ENCODE assay signal across 27 mouse cellular contexts in the genomic region with DNA sequence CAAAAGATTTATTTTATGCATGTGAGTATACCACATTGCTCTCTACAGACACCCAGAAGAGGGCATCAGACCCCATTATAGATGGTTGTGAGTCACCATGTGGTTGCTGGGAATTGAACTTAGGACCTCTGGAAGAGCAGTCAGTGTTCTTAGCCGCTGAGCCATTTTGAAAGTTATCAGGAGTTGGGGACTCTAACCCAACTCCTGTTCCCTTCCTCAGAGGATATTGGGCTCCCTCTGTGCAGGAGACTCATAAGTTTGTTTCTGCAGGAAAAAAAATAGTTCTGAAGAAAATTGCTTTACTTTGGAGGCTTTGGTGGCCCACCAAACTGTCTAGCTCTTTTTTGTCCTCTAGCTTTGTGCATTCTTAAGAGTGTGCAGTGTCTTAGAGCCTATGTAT. TPM values are rescaled to one million over a fixed set of nuclear protein-coding genes. Genes with fewer than 3 reads are reported as not detected.
A peak's percentile ranks its signal among the peaks of the same experiment; 100 is the strongest.
DNase-seq lines count a peak whose midpoint lies in the region; ATAC-seq and TF ChIP-seq lines count a peak whose summit lies in the region.
"Had no signal": no experiment of that assay in that cellular context is flagged by ENCODE, and none has a peak within 500 bp of the region (broad histone marks: within the 10 kb centered on the region; RNA-seq: fewer than 3 reads in every experiment).

No protein-coding gene starts in this region.

- TF ChIP-seq RAD21 in CH12.LX (IDR thresholded peaks at IDR 0.05; ENCODE audit: low read depth, low read length) (no peak), MEL (IDR thresholded peaks at IDR 0.05; ENCODE audit: low read depth, low read length) (no peak)

- in situ Hi-C loops in CH12.LX (cut with MboI; ENCODE audit: low pct_ligation_motif_present, low pct_unique_long_range_greater_than_20kb, low sequenced_read_pairs) = no loop called here

- ATAC-seq in forebrain, embryonic 11.5 days (replicated peaks; ENCODE audit: low FRiP score) = no peak
- ATAC-seq: activated CD4-positive, CD25-positive, alpha-beta regulatory T cell, adult 4 months; CD4-positive, CD25-positive, alpha-beta regulatory T cell, adult 4 months; Patski had no signal

- no peak for TF ChIP-seq EP300 in CH12.LX (IDR thresholded peaks at IDR 0.05; ENCODE audit: low read length)
- no peak for TF ChIP-seq EP300 in MEL (IDR thresholded peaks at IDR 0.05; ENCODE audit: low read depth in 1 of 2, low read length in 2 of 2)

- H3K4me1 ChIP-seq in CH12.LX (ENCODE audit: control insufficient read depth in 1 of 2, insufficient read depth in 2 of 2) = peaks cover 9 to 54% of the 10 kb centered on the region in 2 experiments
- H3K4me1 ChIP-seq in MEL (ENCODE audit: control insufficient read depth in 1 of 2, insufficient read depth in 2 of 2, low read length in 2 of 2) = peaks cover 2 to 17% of the 10 kb centered on the region in 2 experiments; a peak in 3 of 4 replicates
- no peaks in the 10 kb centered on the region for H3K4me1 ChIP-seq in forebrain, embryonic 11.5 days (replicated peaks; ENCODE audit: control insufficient read depth, insufficient read depth, low read length)
- H3K4me1 ChIP-seq in thymus, adult 2 months (replicated peaks; ENCODE audit: control insufficient read depth, insufficient read depth, low read length) = no peaks in the 10 kb centered on the region

- H3K9me3 ChIP-seq in CH12.LX (replicated peaks; ENCODE audit: low read length) (no peaks in the 10 kb centered on the region), MEL (replicated peaks; ENCODE audit: insufficient read depth, low read length) (no peaks in the 10 kb centered on the region)
- H3K9me3 ChIP-seq in forebrain, embryonic 11.5 days (ENCODE audit: control insufficient read depth, low read length) = no peaks in the 10 kb centered on the region
- H3K9me3 ChIP-seq: G1E had no signal

- intact Hi-C loops in heart, postnatal 14 days (cut with DNase I) = no loop called here

- H3K79me2 ChIP-seq in CH12.LX (replicated peaks; ENCODE audit: control insufficient read depth, extremely low read depth, insufficient read depth, poor library complexity, severe bottlenecking) (no peaks in the 10 kb centered on the region), MEL (ENCODE audit: control insufficient read depth, insufficient read depth, low read length, poor library complexity) (no peaks in the 10 kb centered on the region)

- H3K9ac ChIP-seq in CH12.LX (ENCODE audit: insufficient read depth, low read depth) (no peak overlapping the region), MEL (ENCODE audit: control insufficient read depth, low read depth, low read length, poor library complexity, severe bottlenecking) (no peak overlapping the region)
- H3K9ac ChIP-seq in forebrain, embryonic 11.5 days (ENCODE audit: low read length) = no peak overlapping the region

- peak; percentile 25 for DNase-seq in heart, adult 11 months
- no peak for DNase-seq in heart, postnatal 14 days
- DNase-seq in CH12.LX (ENCODE audit: extremely low read depth) (no peak), MEL (ENCODE audit: low read depth, low spot score) (no peak)
- no peak for DNase-seq in forebrain, embryonic 11.5 days (ENCODE audit: low spot score)
- DNase-seq in thymus, adult 2 months = no peak
- DNase-seq: adrenal gland, adult 2 months; adrenal gland, adult 8-10 months; adrenal gland, postnatal 10 days; adrenal gland, postnatal 14 days; adrenal gland, postnatal 25 days; adrenal gland, postnatal 36 days; B cell, adult 2 months; cerebellum, adult 11 months; cerebellum, adult 11-12 months; cerebellum, adult 18-20 months; cerebellum, adult 2 months; cerebellum, adult 8-10 months had no signal

- TF ChIP-seq CTCF in CH12.LX (conservative IDR thresholded peaks at IDR 0.05 in 1 of 2, IDR thresholded peaks at IDR 0.05 in 1 of 2; ENCODE audit: low read depth in 2 of 2, low read length in 2 of 2) (no peak), MEL (IDR thresholded peaks at IDR 0.05 in 2 of 3, conservative IDR thresholded peaks at IDR 0.05 in 1 of 3; ENCODE audit: control insufficient read depth in 1 of 3, insufficient read depth in 1 of 3, low read depth in 2 of 3, low read length in 3 of 3, poor library complexity in 1 of 3, severe bottlenecking in 1 of 3) (no peak)
- no peak for TF ChIP-seq CTCF in thymus, adult 2 months (IDR thresholded peaks at IDR 0.05; ENCODE audit: borderline replicate concordance, control insufficient read depth, extremely low read depth, insufficient read depth, low read length, poor library complexity)

- no peak for TF ChIP-seq POLR2A in CH12.LX (IDR thresholded peaks at IDR 0.05; ENCODE audit: low read depth, low read length)
- TF ChIP-seq POLR2A in MEL (IDR thresholded peaks at IDR 0.05; ENCODE audit: control insufficient read depth in 1 of 2, insufficient read depth in 1 of 2, low read depth in 1 of 2, low read length in 2 of 2, poor library complexity in 1 of 2) = no peak
- no peak for TF ChIP-seq POLR2A in thymus, adult 2 months (IDR thresholded peaks at IDR 0.05; ENCODE audit: control insufficient read depth, extremely low read depth, insufficient read depth, low read length, poor library complexity)

- WGBS in forebrain, embryonic 11.5 days = 83% methylated on average over 1 of the region's 1 CpGs
- WGBS in thymus, adult 2 months = 97% methylated on average over 1 of the region's 1 CpGs

- no peak overlapping the region for H3K4me3 ChIP-seq in CH12.LX (replicated peaks in 1 of 3; ENCODE audit: low read depth in 2 of 3, low read length in 2 of 3, poor library complexity in 1 of 3)
- H3K4me3 ChIP-seq in MEL (ENCODE audit: control insufficient read depth in 1 of 2, insufficient read depth in 1 of 2, low read depth in 2 of 2, low read length in 2 of 2) = no peak overlapping the region
- no peak overlapping the region for H3K4me3 ChIP-seq in forebrain, embryonic 11.5 days (ENCODE audit: low read depth, low read length)
- no peak overlapping the region for H3K4me3 ChIP-seq in thymus, adult 2 months (ENCODE audit: control insufficient read depth, insufficient read depth, low read length)

- H3K27ac ChIP-seq in CH12.LX (ENCODE audit: insufficient read depth, low read depth) = no peak overlapping the region
- H3K27ac ChIP-seq in MEL (ENCODE audit: control insufficient read depth, low read depth, low read length) = no peak overlapping the region
- H3K27ac ChIP-seq in forebrain, embryonic 11.5 days (ENCODE audit: low read depth, low read length) = no peak overlapping the region
- H3K27ac ChIP-seq in thymus, adult 2 months (ENCODE audit: control insufficient read depth, insufficient read depth, low read length) = no peak overlapping the region

- no peak overlapping the region for H3K4me2 ChIP-seq in CH12.LX (ENCODE audit: insufficient read depth, low read depth, poor library complexity, severe bottlenecking)
- H3K4me2 ChIP-seq in forebrain, embryonic 11.5 days (ENCODE audit: low read depth, low read length, severe bottlenecking) = no peak overlapping the region

- no peaks in the 10 kb centered on the region for H3K36me3 ChIP-seq in CH12.LX (replicated peaks in 1 of 2; ENCODE audit: control insufficient read depth in 1 of 2, insufficient read depth in 1 of 2, low read length in 1 of 2)
- H3K36me3 ChIP-seq in MEL (ENCODE audit: control insufficient read depth in 1 of 2, insufficient read depth in 2 of 2, low read length in 2 of 2) = peaks cover 0 to 25% of the 10 kb centered on the region in 2 experiments; a peak in 2 of 4 replicates
- H3K36me3 ChIP-seq in forebrain, embryonic 11.5 days (ENCODE audit: control insufficient read depth, insufficient read depth, low read length) = no peaks in the 10 kb centered on the region
- no peaks in the 10 kb centered on the region for H3K36me3 ChIP-seq in thymus, adult 2 months (ENCODE audit: control insufficient read depth, insufficient read depth, low read length)

- dilution Hi-C loops in CH12.LX (cut with MboI; ENCODE audit: extremely low pct_ligation_motif_present, extremely low pct_unique_long_range_greater_than_20kb, low sequenced_read_pairs) = no loop called here

- no peaks in the 10 kb centered on the region for H3K27me3 ChIP-seq in CH12.LX (replicated peaks)
- H3K27me3 ChIP-seq in MEL (ENCODE audit: control insufficient read depth in 1 of 2, insufficient read depth in 2 of 2, low read length in 2 of 2) = no peaks in the 10 kb centered on the region
- H3K27me3 ChIP-seq in forebrain, embryonic 11.5 days (ENCODE audit: control insufficient read depth, insufficient read depth, low read length) = no peaks in the 10 kb centered on the region
- H3K27me3 ChIP-seq in thymus, adult 2 months (ENCODE audit: control insufficient read depth, insufficient read depth, low read length) = no peaks in the 10 kb centered on the region

RNA-seq across cellular contexts. Expression of gene Cpox, which starts 18.4 kb away (rescaled TPM):
- 10 to 100 TPM; 29.3 to 30.6 TPM for total RNA-seq in heart, postnatal 14 days (2021)
- 77.2 and 91.4 TPM in 2 replicates for total RNA-seq in CH12.LX (2012; rRNA removed)
- total RNA-seq in CH12.LX (2014; rRNA removed) = 70.3 and 74.5 TPM in 2 replicates
- polyA plus RNA-seq in CH12.LX (2012; ENCODE audit: insufficient read length, low read depth) = 72.3 and 75.6 TPM in 2 replicates
- 159 and 204 TPM in 2 replicates for total RNA-seq in MEL (2012; rRNA removed)
- polyA plus RNA-seq in MEL (2012; ENCODE audit: insufficient read depth in 1 of 2, insufficient read length in 2 of 2, low read depth in 1 of 2, low replicate concordance in 2 of 2, missing spikeins in 1 of 2) = 100 to 1,000 TPM; 110 to 421 TPM
- 20.6 and 22.0 TPM in 2 replicates for polyA plus RNA-seq in forebrain, embryonic 11.5 days (2014; fragmentation: Nextera tagmentation; extraction: Ambion mirVana)
- 14.1 and 16.9 TPM in 2 replicates for polyA plus RNA-seq in thymus, adult 2 months (2012; rRNA removed)

RNA-seq across cellular contexts. Expression of gene Gpr15, which starts 30.3 kb away (rescaled TPM):
- not detected for total RNA-seq in heart, postnatal 14 days (2021)
- total RNA-seq in CH12.LX (2012; rRNA removed) (13.8 and 14.5 TPM in 2 replicates), CH12.LX (2014; rRNA removed) (8.3 and 8.7 TPM in 2 replicates), MEL (2012; rRNA removed) (not detected in 2 replicates)
- polyA plus RNA-seq in CH12.LX (2012; ENCODE audit: insufficient read length, low read depth) (3.9 and 4.7 TPM in 2 replicates), MEL (2012; ENCODE audit: insufficient read depth in 1 of 2, insufficient read length in 2 of 2, low read depth in 1 of 2, low replicate concordance in 2 of 2, missing spikeins in 1 of 2) (not detected)
- polyA plus RNA-seq in forebrain, embryonic 11.5 days (2014; fragmentation: Nextera tagmentation; extraction: Ambion mirVana) = not detected in 2 replicates
- 0.17 and 0.24 TPM in 2 replicates for polyA plus RNA-seq in thymus, adult 2 months (2012; rRNA removed)
- total RNA-seq: adrenal gland, adult 18-20 months; adrenal gland, adult 2 months; adrenal gland, adult 8-10 months; adrenal gland, postnatal 10 days; adrenal gland, postnatal 14 days; adrenal gland, postnatal 25 days; adrenal gland, postnatal 36 days; adrenal gland, postnatal 4 days; ES-E14 had no signal
- polyA plus RNA-seq: adrenal gland, adult 2 months; C2C12; cerebellum, adult 2 months; G1E; Patski had no signal

RNA-seq across cellular contexts. Expression of gene Cldnd1, which starts 39.2 kb away (rescaled TPM):
- total RNA-seq in heart, postnatal 14 days (2021) = 10 to 100 TPM; 56.3 to 61.4 TPM
- total RNA-seq in CH12.LX (2012; rRNA removed) = 59.9 and 63.8 TPM in 2 replicates
- total RNA-seq in CH12.LX (2014; rRNA removed) = 78.0 and 78.7 TPM in 2 replicates
- 65.6 and 80.6 TPM in 2 replicates for polyA plus RNA-seq in CH12.LX (2012; ENCODE audit: insufficient read length, low read depth)
- total RNA-seq in MEL (2012; rRNA removed) = 16.9 and 18.5 TPM in 2 replicates
- 10 to 100 TPM in 1 of 2 experiments, not detected in 1; 34.3 TPM for polyA plus RNA-seq in MEL (2012; ENCODE audit: insufficient read depth in 1 of 2, insufficient read length in 2 of 2, low read depth in 1 of 2, low replicate concordance in 2 of 2, missing spikeins in 1 of 2)
- 115 and 116 TPM in 2 replicates for polyA plus RNA-seq in forebrain, embryonic 11.5 days (2014; fragmentation: Nextera tagmentation; extraction: Ambion mirVana)
- 47.4 and 51.4 TPM in 2 replicates for polyA plus RNA-seq in thymus, adult 2 months (2012; rRNA removed)

RNA-seq across cellular contexts. Expression of gene E330017A01Rik, which starts 50.0 kb away (rescaled TPM):
- total RNA-seq in heart, postnatal 14 days (2021) = not detected
- 0.17 and 0.21 TPM in 2 replicates for total RNA-seq in CH12.LX (2012; rRNA removed)
- total RNA-seq in CH12.LX (2014; rRNA removed) = not detected in 2 replicates
- polyA plus RNA-seq in CH12.LX (2012; ENCODE audit: insufficient read length, low read depth) = not detected in 2 replicates
- total RNA-seq in MEL (2012; rRNA removed) = 4.3 and 7.5 TPM in 2 replicates
- polyA plus RNA-seq in MEL (2012; ENCODE audit: insufficient read depth in 1 of 2, insufficient read length in 2 of 2, low read depth in 1 of 2, low replicate concordance in 2 of 2, missing spikeins in 1 of 2) = 1 to 10 TPM in 1 of 2 experiments, not detected in 1; 8.2 TPM
- not detected in 2 replicates for polyA plus RNA-seq in forebrain, embryonic 11.5 days (2014; fragmentation: Nextera tagmentation; extraction: Ambion mirVana)
- polyA plus RNA-seq in thymus, adult 2 months (2012; rRNA removed) = not detected in 2 replicates
- total RNA-seq: adrenal gland, adult 18-20 months; adrenal gland, adult 2 months; adrenal gland, adult 8-10 months; adrenal gland, postnatal 10 days; adrenal gland, postnatal 14 days; adrenal gland, postnatal 25 days; adrenal gland, postnatal 36 days; adrenal gland, postnatal 4 days; ES-E14 had no signal
- polyA plus RNA-seq: activated CD4-positive, CD25-positive, alpha-beta regulatory T cell, adult 4 months; adrenal gland, adult 2 months; brain, embryonic 14.5 days; C2C12; CD4-positive, CD25-positive, alpha-beta regulatory T cell, adult 4 months; cerebellum, adult 2 months; G1E; Patski had no signal
